Mouse (Mus musculus) limb, embryonic 10.5 days (tissue): ENCODE results near the gene Dlg1. TPM values are rescaled to one million over a fixed set of nuclear protein-coding genes. Genes with fewer than 3 reads are reported as not detected.

ENCODE experiments used
- DNase-seq: peaks from one replicate; pipeline ENCODE4 v3.0.0-alpha.2; 2017; ENCODE audit warnings: low spot score
- H3K27ac ChIP-seq: fragments of 300-500 bp; sonication (generic); 2 replicates; pipeline ENCODE4 v1.5.1; 2016; ENCODE audit warnings: mild to moderate bottlenecking
- H3K27me3 ChIP-seq: fragments of 300-500 bp; sonication (generic); 2 replicates; pipeline ENCODE4 v1.6.1; 2016; ENCODE audit warnings: low read depth, mild to moderate bottlenecking; ENCODE audit not compliant: poor library complexity, severe bottlenecking
- H3K36me3 ChIP-seq: fragments of 300-500 bp; sonication (generic); 2 replicates; pipeline ENCODE4 v1.6.1; 2016; ENCODE audit warnings: mild to moderate bottlenecking, moderate library complexity
- H3K4me1 ChIP-seq: fragments of 300-500 bp; sonication (generic); 2 replicates; pipeline ENCODE4 v1.6.1; 2016
- H3K4me3 ChIP-seq: fragments of 300-500 bp; sonication (generic); 2 replicates; pipeline ENCODE4 v1.5.1; 2016; ENCODE audit warnings: mild to moderate bottlenecking, moderate library complexity
- H3K9me3 ChIP-seq: fragments of 300-500 bp; sonication (generic); replicated peaks from 2 replicates; pipeline ENCODE4 v1.6.1; 2016; ENCODE audit warnings: mild to moderate bottlenecking
- WGBS: fragments of 180-500 bp; shearing (Covaris S2); methylation state at CpG from one replicate; pipeline ENCODE4 v1.1.7; 2016; 5-methylcytosine and 5-hydroxymethylcytosine counted together
- polyA plus RNA-seq: library from polyadenylated mRNA; unstranded; fragments of >200 nt; fragmentation: Nextera tagmentation; extraction: Ambion mirVana; gene quantifications from 2 replicates; pipeline ENCODE4 v1.2.1, GENCODE M21; 2016

Gene Dlg1
- polyA plus RNA-seq, 1 experiment from 2014 or later = 33.9 TPM

DNA sequence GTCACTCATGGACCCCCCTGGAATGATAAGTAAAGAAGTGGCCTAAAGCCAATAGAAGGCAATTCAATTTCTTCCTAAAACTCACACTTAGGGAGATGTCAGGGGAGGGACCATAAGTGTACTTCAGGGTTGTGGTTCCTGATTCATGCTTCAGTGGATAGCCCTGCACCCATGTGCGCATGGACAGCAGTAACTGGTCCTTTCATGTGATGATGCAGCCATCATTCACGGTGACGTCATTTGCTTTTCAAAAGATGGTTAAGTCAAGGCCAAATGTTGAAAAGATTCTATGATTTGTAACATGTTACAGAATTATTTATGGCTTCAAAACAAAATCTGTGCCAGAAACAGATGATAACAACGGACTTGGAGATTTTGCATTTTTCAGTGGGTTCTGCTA is 28.9 kb upstream of the Dlg1 start:
- no peaks in the 10 kb centered on the region for H3K27me3 ChIP-seq
- no peak overlapping the region for H3K4me3 ChIP-seq
- no peaks in the 10 kb centered on the region for H3K9me3 ChIP-seq
- peaks cover 19% of the 10 kb centered on the region for H3K4me1 ChIP-seq
- no peak overlapping the region for H3K27ac ChIP-seq
- 94% methylated on average over 4 of the region's 4 CpGs for WGBS
- DNase-seq = no peak
- no peaks in the 10 kb centered on the region for H3K36me3 ChIP-seq

- DNase-seq = no peak
- Histone ChIP-seq H3K27me3 (no peaks in the 10 kb centered on the region), H3K4me3 (no peak overlapping the region), H3K27ac (no peak overlapping the region), H3K9me3 (no peaks in the 10 kb centered on the region), H3K4me1 (peaks cover 21% of the 10 kb centered on the region), H3K36me3 (no peaks in the 10 kb centered on the region)
- 66% methylated on average over 7 of the region's 7 CpGs for WGBS
Measured at GRCm38 (mm10) chr16:31638393-31638792, 24.9 kb upstream of the Dlg1 start.

GRCm38 (mm10) chr16:31639946-31640345 is 23.3 kb upstream of the Dlg1 start:
- H3K9me3 ChIP-seq = no peaks in the 10 kb centered on the region
- no peaks in the 10 kb centered on the region for H3K36me3 ChIP-seq
- WGBS = 70% methylated on average over 4 of the region's 4 CpGs
- DNase-seq = no peak
- H3K27me3 ChIP-seq = no peaks in the 10 kb centered on the region
- H3K4me3 ChIP-seq = no peak overlapping the region
- no peak overlapping the region for H3K27ac ChIP-seq
- H3K4me1 ChIP-seq = peaks cover 21% of the 10 kb centered on the region

DNA sequence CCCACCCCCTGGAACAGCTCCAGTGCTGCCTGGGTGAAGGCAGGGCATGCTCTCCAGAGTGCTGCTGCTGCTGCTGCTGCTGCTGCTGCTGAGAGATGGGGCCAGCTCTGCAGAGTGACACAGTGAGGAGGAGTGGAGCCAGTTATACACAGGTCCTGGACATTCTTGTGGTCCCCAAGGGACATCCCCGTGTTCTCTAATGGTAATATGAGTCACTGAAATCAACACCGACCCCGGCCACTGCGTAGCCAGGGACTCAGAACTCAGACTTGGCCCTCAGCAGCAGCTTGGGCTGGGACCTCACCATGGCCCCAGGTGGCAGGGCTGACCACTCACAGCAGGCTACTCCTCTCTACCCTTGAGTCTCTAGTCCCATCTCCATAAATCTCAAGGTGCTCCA is 21.5 kb upstream of the Dlg1 start:
- WGBS = 65% methylated on average over 4 of the region's 4 CpGs
- no peaks in the 10 kb centered on the region for H3K36me3 ChIP-seq

DNA sequence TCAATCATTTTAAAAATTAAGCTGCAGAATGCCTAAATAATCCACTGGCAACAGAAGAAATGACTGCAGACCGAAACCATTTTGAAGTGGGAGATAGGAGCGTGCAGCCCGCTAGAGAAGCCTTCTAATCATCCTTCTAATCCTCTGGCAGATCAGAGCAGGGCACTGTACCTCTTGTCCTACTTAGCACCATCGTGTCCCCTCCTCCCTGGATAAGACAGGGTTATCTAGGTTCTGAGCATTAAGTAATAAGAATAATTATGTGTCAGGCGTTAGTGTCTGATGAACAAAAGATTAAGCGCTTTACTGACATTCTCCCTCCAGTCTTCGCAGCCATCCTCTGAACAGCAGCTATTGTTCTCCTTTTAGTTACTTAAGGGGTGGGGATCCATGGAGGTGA is 16.0 kb upstream of the Dlg1 start:
- no peak for DNase-seq

More for the DNA sequence above, 21.5 kb upstream of the Dlg1 start:
- Histone ChIP-seq H3K4me3 (no peak overlapping the region), H3K27ac (peak overlapping the region; percentile 4), H3K27me3 (no peaks in the 10 kb centered on the region), H3K9me3 (no peaks in the 10 kb centered on the region), H3K4me1 (peaks cover 21% of the 10 kb centered on the region)
- no peak for DNase-seq

GRCm38 (mm10) chr16:31650788-31651187 is 12.5 kb upstream of the Dlg1 start:
- H3K36me3 ChIP-seq = no peaks in the 10 kb centered on the region
- peaks cover 18% of the 10 kb centered on the region for H3K4me1 ChIP-seq
- H3K27ac ChIP-seq = no peak overlapping the region
- H3K27me3 ChIP-seq = no peaks in the 10 kb centered on the region
- no peaks in the 10 kb centered on the region for H3K9me3 ChIP-seq
- no peak overlapping the region for H3K4me3 ChIP-seq
- no peak for DNase-seq
- WGBS = 23% methylated on average over 6 of the region's 6 CpGs

More for the DNA sequence above, 16.0 kb upstream of the Dlg1 start:
- no peaks in the 10 kb centered on the region for H3K27me3 ChIP-seq
- WGBS = 84% methylated on average over 7 of the region's 7 CpGs
- no peak overlapping the region for H3K27ac ChIP-seq
- no peaks in the 10 kb centered on the region for H3K36me3 ChIP-seq
- H3K4me1 ChIP-seq = peaks cover 17% of the 10 kb centered on the region
- H3K9me3 ChIP-seq = no peaks in the 10 kb centered on the region
- no peak overlapping the region for H3K4me3 ChIP-seq

DNA sequence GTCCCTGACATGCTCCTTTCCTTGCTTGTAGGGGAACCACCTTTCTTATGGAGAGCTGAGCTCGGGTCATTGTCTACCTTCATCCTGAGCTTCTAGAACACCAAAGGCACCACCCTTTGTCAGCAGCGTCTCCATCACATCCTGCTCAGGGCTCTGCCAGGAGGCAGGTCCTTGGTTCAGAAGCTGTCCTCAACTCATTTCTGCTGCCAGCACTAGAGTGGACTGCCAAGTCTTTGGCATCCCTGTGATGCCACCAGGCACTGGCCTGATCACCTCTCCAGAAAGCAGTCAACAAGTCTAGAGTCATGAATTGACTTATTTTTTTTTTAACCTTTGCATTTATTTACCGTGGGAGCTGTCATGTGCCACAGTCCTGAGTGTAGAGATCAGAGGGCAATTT is 11.7 kb upstream of the Dlg1 start:
- Histone ChIP-seq H3K27ac (no peak overlapping the region), H3K4me3 (no peak overlapping the region)

DNA sequence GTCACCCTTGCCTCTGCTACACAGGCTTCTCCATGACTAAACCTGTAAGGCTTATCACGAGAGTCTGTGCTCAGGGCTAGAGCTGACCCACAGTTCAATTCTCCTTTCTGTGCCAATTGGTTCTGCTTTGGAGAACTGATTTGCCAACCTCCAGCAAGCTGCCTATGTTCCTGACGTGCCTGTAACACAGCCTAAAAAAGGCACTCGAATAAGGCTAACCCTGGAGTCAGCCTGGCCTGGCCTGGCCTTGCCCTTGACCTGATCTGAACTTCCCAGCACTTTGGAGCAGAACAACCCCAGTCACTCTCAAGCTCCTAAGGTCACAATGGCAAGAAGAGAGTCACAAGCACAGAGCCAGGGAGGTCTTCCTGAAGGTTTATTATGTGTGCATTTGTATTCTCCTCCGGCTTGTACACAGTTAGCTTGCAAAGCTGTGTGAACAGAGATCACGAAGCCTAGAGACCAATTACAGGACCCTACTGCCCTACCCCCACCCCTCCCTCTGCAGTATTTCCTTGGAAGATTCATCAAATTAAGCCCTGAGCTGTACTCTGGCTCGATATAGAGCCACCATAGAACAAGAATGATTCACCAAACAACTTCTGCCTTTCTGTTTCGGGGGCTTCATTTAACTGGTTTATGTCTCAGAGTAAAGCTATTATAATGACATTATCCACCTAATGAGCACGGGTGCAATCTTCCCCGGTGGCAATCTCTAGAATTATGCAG is 11.0 kb upstream of the Dlg1 start:
- H3K9me3 ChIP-seq = no peaks in the 10 kb centered on the region
- DNase-seq = no peak
- H3K4me3 ChIP-seq = no peak overlapping the region
- no peaks in the 10 kb centered on the region for H3K36me3 ChIP-seq
- H3K27ac ChIP-seq = no peak overlapping the region
- H3K4me1 ChIP-seq = peaks cover 18% of the 10 kb centered on the region
- H3K27me3 ChIP-seq = no peaks in the 10 kb centered on the region
- WGBS = 75% methylated on average over 9 of the region's 9 CpGs

More for the DNA sequence above, 11.7 kb upstream of the Dlg1 start:
- H3K9me3 ChIP-seq = no peaks in the 10 kb centered on the region
- H3K27me3 ChIP-seq = no peaks in the 10 kb centered on the region
- DNase-seq = no peak
- H3K36me3 ChIP-seq = no peaks in the 10 kb centered on the region
- 78% methylated on average over 3 of the region's 3 CpGs for WGBS
- H3K4me1 ChIP-seq = peaks cover 18% of the 10 kb centered on the region

DNA sequence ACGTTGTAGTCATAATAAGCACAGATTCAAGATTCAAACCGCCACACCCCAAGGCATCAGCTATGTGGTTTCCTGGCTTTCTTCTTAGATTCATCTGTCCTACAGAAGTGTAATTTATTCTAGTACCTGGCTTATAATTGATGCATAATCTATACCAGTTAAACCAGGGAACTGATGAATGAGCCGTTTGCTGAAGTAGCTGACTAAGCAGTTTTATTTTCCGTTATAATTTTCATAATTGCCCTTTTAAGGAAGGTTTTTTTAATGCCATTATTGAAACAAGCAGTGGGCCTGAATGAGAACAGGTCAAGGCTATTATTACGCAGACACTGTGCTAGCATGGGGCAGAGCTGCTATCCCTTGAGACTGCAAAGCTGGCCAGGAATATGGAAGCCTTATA is 9.6 kb upstream of the Dlg1 start:
- no peak for DNase-seq
- Histone ChIP-seq H3K4me1 (peaks cover 18% of the 10 kb centered on the region), H3K27ac (no peak overlapping the region), H3K36me3 (no peaks in the 10 kb centered on the region), H3K27me3 (no peaks in the 10 kb centered on the region), H3K4me3 (no peak overlapping the region), H3K9me3 (no peaks in the 10 kb centered on the region)
- 89% methylated on average over 5 of the region's 5 CpGs for WGBS

DNA sequence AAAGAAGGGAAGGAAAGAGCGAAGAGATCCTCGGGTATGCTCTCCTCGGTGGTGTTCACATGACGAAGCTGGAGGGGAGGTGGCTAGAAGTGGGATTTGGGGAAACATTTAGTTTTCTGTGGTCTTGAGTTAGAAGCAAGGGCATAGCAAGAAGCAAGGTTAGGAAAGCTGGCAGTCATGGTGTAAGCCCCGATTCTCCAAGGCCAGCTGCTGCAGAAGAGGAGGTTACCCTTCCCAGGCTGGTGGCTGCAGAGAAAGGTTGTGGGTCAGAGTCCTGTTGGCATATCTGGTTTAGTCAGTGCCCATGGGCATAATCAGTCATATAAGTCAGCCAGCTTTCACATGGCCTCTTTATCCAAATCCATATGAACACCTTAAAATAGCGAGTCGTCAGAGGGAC is 9.2 kb upstream of the Dlg1 start:
- no peak overlapping the region for H3K4me3 ChIP-seq
- peaks cover 18% of the 10 kb centered on the region for H3K4me1 ChIP-seq
- H3K9me3 ChIP-seq = no peaks in the 10 kb centered on the region
- H3K27me3 ChIP-seq = no peaks in the 10 kb centered on the region
- H3K36me3 ChIP-seq = no peaks in the 10 kb centered on the region
- 92% methylated on average over 7 of the region's 7 CpGs for WGBS
- H3K27ac ChIP-seq = no peak overlapping the region
- DNase-seq = no peak

GRCm38 (mm10) chr16:31655531-31655930 is 7.7 kb upstream of the Dlg1 start:
- Histone ChIP-seq H3K27ac (no peak overlapping the region), H3K4me1 (peaks cover 18% of the 10 kb centered on the region), H3K27me3 (no peaks in the 10 kb centered on the region), H3K9me3 (no peaks in the 10 kb centered on the region), H3K4me3 (no peak overlapping the region), H3K36me3 (no peaks in the 10 kb centered on the region)
- WGBS = 87% methylated on average over 2 of the region's 2 CpGs
- DNase-seq = no peak

GRCm38 (mm10) chr16:31657502-31657901 is 5.7 kb upstream of the Dlg1 start:
- Histone ChIP-seq H3K9me3 (no peaks in the 10 kb centered on the region), H3K27me3 (no peaks in the 10 kb centered on the region), H3K27ac (no peak overlapping the region), H3K36me3 (no peaks in the 10 kb centered on the region), H3K4me3 (no peak overlapping the region), H3K4me1 (peaks cover 3% of the 10 kb centered on the region)
- DNase-seq = no peak
- 44% methylated on average over 2 of the region's 2 CpGs for WGBS

DNA sequence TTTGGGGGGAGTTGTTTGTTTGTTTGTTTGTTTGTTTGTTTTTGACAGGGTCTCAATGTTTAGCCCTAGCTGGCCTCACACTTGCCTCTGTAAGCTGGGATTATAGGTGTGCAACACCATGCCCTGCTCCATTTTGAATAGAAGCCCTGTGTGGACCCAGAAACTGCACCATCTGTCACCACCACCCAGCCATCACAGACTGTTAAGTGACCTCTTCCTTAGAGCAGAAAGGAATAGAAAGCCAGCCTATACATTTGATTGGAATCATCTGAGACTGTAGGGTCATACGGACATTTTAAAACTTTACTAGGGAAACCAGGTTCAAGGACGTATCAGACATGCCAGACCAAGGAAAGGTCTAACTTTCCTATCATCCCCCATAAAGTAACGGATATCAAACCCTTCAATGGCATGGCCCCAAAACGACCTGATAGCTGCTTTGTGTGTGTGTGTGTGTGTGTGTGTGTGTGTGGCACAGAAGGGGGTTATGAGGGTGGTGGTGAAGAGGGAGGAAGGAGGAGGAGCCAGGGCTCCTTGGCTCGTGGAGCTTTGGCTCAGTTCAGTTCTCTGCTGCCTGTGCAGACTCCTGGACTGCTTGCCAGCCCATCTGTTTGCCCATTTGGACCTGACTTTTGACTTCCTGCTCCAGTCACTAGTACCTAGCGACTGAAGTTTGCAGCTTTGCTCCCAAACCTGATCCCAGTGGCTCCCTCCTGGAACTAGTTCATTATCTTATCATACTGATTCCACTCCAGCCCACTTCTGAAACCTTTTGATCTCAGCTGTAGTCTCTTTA is 4.5 kb upstream of the Dlg1 start:
- Histone ChIP-seq H3K4me3 (no peak overlapping the region), H3K9me3 (no peaks in the 10 kb centered on the region), H3K4me1 (peaks cover 7% of the 10 kb centered on the region), H3K36me3 (no peaks in the 10 kb centered on the region), H3K27ac (no peak overlapping the region), H3K27me3 (no peaks in the 10 kb centered on the region)
- 68% methylated on average over 6 of the region's 6 CpGs for WGBS
- DNase-seq = no peak
